Mouse (Mus musculus): Measurements from ENCODE around the gene Mecom. TPM values are rescaled to one million over a fixed set of nuclear protein-coding genes. Genes with fewer than 3 reads are reported as not detected.

Gene Mecom
- polyA plus RNA-seq, 1 experiment: 1.8 TPM

- TF ChIP-seq MYOD1 (IDR thresholded peaks at IDR 0.05; ENCODE audit: control insufficient read depth in 1 of 3, insufficient read length in 2 of 3, low read depth in 2 of 3): no peak
- TF ChIP-seq E2F4 (IDR thresholded peaks at IDR 0.05; ENCODE audit: insufficient read depth): no peak
- no peak for TF ChIP-seq USF1 (IDR thresholded peaks at IDR 0.05; ENCODE audit: low read depth)
- TF ChIP-seq REST (IDR thresholded peaks at IDR 0.05; ENCODE audit: insufficient read depth, insufficient read length): no peak
- TF ChIP-seq POLR2AphosphoS2 (IDR thresholded peaks at IDR 0.05; ENCODE audit: insufficient read length, low read depth): no peak
- TF ChIP-seq TCF3 (IDR thresholded peaks at IDR 0.05; ENCODE audit: insufficient read length, low read depth): no peak
- TF ChIP-seq MYOG (IDR thresholded peaks at IDR 0.05; ENCODE audit: control insufficient read depth in 1 of 3, insufficient read depth in 1 of 3, insufficient read length in 2 of 3, low read depth in 2 of 3): no peak
- no peak for TF ChIP-seq MAX (IDR thresholded peaks at IDR 0.05; ENCODE audit: low read depth)
- no peak for TF ChIP-seq POLR2A (IDR thresholded peaks at IDR 0.05; ENCODE audit: insufficient read length, low read depth)
- no peak for TF ChIP-seq SRF (IDR thresholded peaks at IDR 0.05; ENCODE audit: control insufficient read depth, insufficient read length, low read depth)
- TF ChIP-seq TCF12 (IDR thresholded peaks at IDR 0.05; ENCODE audit: insufficient read depth, poor library complexity, severe bottlenecking): no peak
- no peak for TF ChIP-seq CEBPB (IDR thresholded peaks at IDR 0.05; ENCODE audit: insufficient read depth, poor library complexity, severe bottlenecking)
- H3K27me3 ChIP-seq (ENCODE audit: control insufficient read depth, insufficient read depth, insufficient read length): no peaks in the 10 kb centered on the region
- no peak overlapping the region for H3K4me3 ChIP-seq
- H3K4me2 ChIP-seq (ENCODE audit: low read depth): no peak overlapping the region
- no peaks in the 10 kb centered on the region for H3K79me2 ChIP-seq (ENCODE audit: control insufficient read depth, insufficient read depth)
- no peak overlapping the region for H3ac ChIP-seq (ENCODE audit: control insufficient read depth, insufficient read length)
- no peaks in the 10 kb centered on the region for H3K36me3 ChIP-seq (ENCODE audit: control insufficient read depth, insufficient read depth)
Observed at GRCm38 (mm10) chr3:30083842-30084241, 464.0 kb downstream of the Mecom start.

DNA sequence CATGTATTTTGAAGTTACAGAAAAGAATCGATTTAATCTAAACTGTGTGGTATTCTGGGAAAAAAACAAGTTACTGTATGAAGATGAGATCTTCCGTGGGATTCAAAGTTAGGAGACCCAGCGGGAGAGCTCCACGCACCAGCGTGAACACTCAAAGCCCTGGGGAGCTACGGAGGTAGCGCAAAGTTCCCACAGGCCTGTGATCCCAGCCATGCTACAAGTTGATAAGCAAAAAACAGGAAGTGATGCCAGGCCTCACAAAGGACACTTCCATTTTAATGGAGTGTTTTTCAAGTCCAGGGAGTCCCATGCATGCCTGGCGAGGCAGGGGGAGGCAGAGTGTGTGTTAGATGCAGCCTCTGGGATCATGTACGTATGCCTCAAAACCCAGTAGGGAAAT is 464.5 kb downstream of the Mecom start:
- no peaks in the 10 kb centered on the region for H3K27me3 ChIP-seq (ENCODE audit: control insufficient read depth, insufficient read depth, insufficient read length)
- H3K4me3 ChIP-seq: no peak overlapping the region
- H3K36me3 ChIP-seq (ENCODE audit: control insufficient read depth, insufficient read depth): no peaks in the 10 kb centered on the region
- H3K4me2 ChIP-seq (ENCODE audit: low read depth): no peak overlapping the region
- no peak overlapping the region for H3ac ChIP-seq (ENCODE audit: control insufficient read depth, insufficient read length)
- no peaks in the 10 kb centered on the region for H3K79me2 ChIP-seq (ENCODE audit: control insufficient read depth, insufficient read depth)
- no peak for TF ChIP-seq POLR2AphosphoS2 (IDR thresholded peaks at IDR 0.05; ENCODE audit: insufficient read length, low read depth)
- TF ChIP-seq MYOG (IDR thresholded peaks at IDR 0.05; ENCODE audit: control insufficient read depth in 1 of 3, insufficient read depth in 1 of 3, insufficient read length in 2 of 3, low read depth in 2 of 3): no peak
- TF ChIP-seq TCF3 (IDR thresholded peaks at IDR 0.05; ENCODE audit: insufficient read length, low read depth): no peak
- TF ChIP-seq MYOD1 (IDR thresholded peaks at IDR 0.05; ENCODE audit: control insufficient read depth in 1 of 3, insufficient read length in 2 of 3, low read depth in 2 of 3): no peak
- no peak for TF ChIP-seq MAX (IDR thresholded peaks at IDR 0.05; ENCODE audit: low read depth)
- TF ChIP-seq E2F4 (IDR thresholded peaks at IDR 0.05; ENCODE audit: insufficient read depth): no peak
- no peak for TF ChIP-seq SRF (IDR thresholded peaks at IDR 0.05; ENCODE audit: control insufficient read depth, insufficient read length, low read depth)
- TF ChIP-seq CEBPB (IDR thresholded peaks at IDR 0.05; ENCODE audit: insufficient read depth, poor library complexity, severe bottlenecking): no peak
- no peak for TF ChIP-seq REST (IDR thresholded peaks at IDR 0.05; ENCODE audit: insufficient read depth, insufficient read length)
- no peak for TF ChIP-seq TCF12 (IDR thresholded peaks at IDR 0.05; ENCODE audit: insufficient read depth, poor library complexity, severe bottlenecking)
- no peak for TF ChIP-seq POLR2A (IDR thresholded peaks at IDR 0.05; ENCODE audit: insufficient read length, low read depth)
- TF ChIP-seq USF1 (IDR thresholded peaks at IDR 0.05; ENCODE audit: low read depth): no peak

DNA sequence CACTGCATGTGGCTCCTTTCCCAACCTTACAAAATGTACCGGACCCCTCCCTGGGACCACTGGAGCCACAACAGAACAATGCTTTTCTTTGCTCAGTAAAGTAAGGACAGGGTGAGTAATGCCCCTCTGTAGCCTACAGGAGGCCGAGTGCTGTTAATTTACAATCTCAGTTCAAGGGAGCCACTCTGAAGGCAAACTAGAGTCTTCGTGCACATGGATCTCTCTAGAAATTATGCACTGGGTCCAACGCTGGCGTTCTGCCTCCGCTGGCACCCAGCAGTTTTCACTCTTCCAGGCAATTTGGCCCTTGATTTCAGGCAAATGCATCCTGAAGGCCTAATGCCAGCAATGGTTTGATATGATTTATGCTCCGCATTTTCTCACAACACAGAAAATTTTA is 467.0 kb downstream of the Mecom start:
- no peak overlapping the region for H3K4me3 ChIP-seq
- no peaks in the 10 kb centered on the region for H3K27me3 ChIP-seq (ENCODE audit: control insufficient read depth, insufficient read depth, insufficient read length)
- no peaks in the 10 kb centered on the region for H3K36me3 ChIP-seq (ENCODE audit: control insufficient read depth, insufficient read depth)
- no peak overlapping the region for H3K4me2 ChIP-seq (ENCODE audit: low read depth)
- no peak for TF ChIP-seq MYOG (IDR thresholded peaks at IDR 0.05; ENCODE audit: control insufficient read depth in 1 of 3, insufficient read depth in 1 of 3, insufficient read length in 2 of 3, low read depth in 2 of 3)
- no peak for TF ChIP-seq TCF3 (IDR thresholded peaks at IDR 0.05; ENCODE audit: insufficient read length, low read depth)
- no peak for TF ChIP-seq USF1 (IDR thresholded peaks at IDR 0.05; ENCODE audit: low read depth)
- TF ChIP-seq SRF (IDR thresholded peaks at IDR 0.05; ENCODE audit: control insufficient read depth, insufficient read length, low read depth): no peak
- TF ChIP-seq POLR2AphosphoS2 (IDR thresholded peaks at IDR 0.05; ENCODE audit: insufficient read length, low read depth): no peak
- no peak for TF ChIP-seq MAX (IDR thresholded peaks at IDR 0.05; ENCODE audit: low read depth)
- no peak for TF ChIP-seq TCF12 (IDR thresholded peaks at IDR 0.05; ENCODE audit: insufficient read depth, poor library complexity, severe bottlenecking)
- TF ChIP-seq CEBPB (IDR thresholded peaks at IDR 0.05; ENCODE audit: insufficient read depth, poor library complexity, severe bottlenecking): no peak
- TF ChIP-seq E2F4 (IDR thresholded peaks at IDR 0.05; ENCODE audit: insufficient read depth): no peak
- TF ChIP-seq POLR2A (IDR thresholded peaks at IDR 0.05; ENCODE audit: insufficient read length, low read depth): no peak
- no peak for TF ChIP-seq REST (IDR thresholded peaks at IDR 0.05; ENCODE audit: insufficient read depth, insufficient read length)
- TF ChIP-seq MYOD1 (IDR thresholded peaks at IDR 0.05; ENCODE audit: control insufficient read depth in 1 of 3, insufficient read length in 2 of 3, low read depth in 2 of 3): no peak
- H3ac ChIP-seq (ENCODE audit: control insufficient read depth, insufficient read length): no peak overlapping the region
- no peaks in the 10 kb centered on the region for H3K79me2 ChIP-seq (ENCODE audit: control insufficient read depth, insufficient read depth)

GRCm38 (mm10) chr3:30076522-30076921 is 471.3 kb downstream of the Mecom start:
- H3K27me3 ChIP-seq (ENCODE audit: control insufficient read depth, insufficient read depth, insufficient read length): no peaks in the 10 kb centered on the region
- H3K79me2 ChIP-seq (ENCODE audit: control insufficient read depth, insufficient read depth): no peaks in the 10 kb centered on the region
- no peak overlapping the region for H3ac ChIP-seq (ENCODE audit: control insufficient read depth, insufficient read length)
- TF ChIP-seq POLR2A (IDR thresholded peaks at IDR 0.05; ENCODE audit: insufficient read length, low read depth): no peak
- TF ChIP-seq TCF12 (IDR thresholded peaks at IDR 0.05; ENCODE audit: insufficient read depth, poor library complexity, severe bottlenecking): no peak
- no peak for TF ChIP-seq SRF (IDR thresholded peaks at IDR 0.05; ENCODE audit: control insufficient read depth, insufficient read length, low read depth)
- TF ChIP-seq MYOG (IDR thresholded peaks at IDR 0.05; ENCODE audit: control insufficient read depth in 1 of 3, insufficient read depth in 1 of 3, insufficient read length in 2 of 3, low read depth in 2 of 3): no peak
- TF ChIP-seq MYOD1 (IDR thresholded peaks at IDR 0.05; ENCODE audit: control insufficient read depth in 1 of 3, insufficient read length in 2 of 3, low read depth in 2 of 3): no peak
- no peak for TF ChIP-seq TCF3 (IDR thresholded peaks at IDR 0.05; ENCODE audit: insufficient read length, low read depth)
- TF ChIP-seq POLR2AphosphoS2 (IDR thresholded peaks at IDR 0.05; ENCODE audit: insufficient read length, low read depth): no peak
- TF ChIP-seq MAX (IDR thresholded peaks at IDR 0.05; ENCODE audit: low read depth): no peak
- no peak for TF ChIP-seq CEBPB (IDR thresholded peaks at IDR 0.05; ENCODE audit: insufficient read depth, poor library complexity, severe bottlenecking)
- H3K36me3 ChIP-seq (ENCODE audit: control insufficient read depth, insufficient read depth): no peaks in the 10 kb centered on the region
- H3K4me2 ChIP-seq (ENCODE audit: low read depth): no peak overlapping the region
- H3K4me3 ChIP-seq: no peak overlapping the region
